Mouse (Mus musculus): ENCODE data around the gene Ss18l2. TPM values are rescaled to one million over a fixed set of nuclear protein-coding genes. Genes with fewer than 3 reads are reported as not detected.

Ss18l2 gene
- polyA plus RNA-seq, 1 experiment = 3.0 TPM

- Histone ChIP-seq H3K4me3 (replicated peaks) (no peak overlapping the region), H3K36me3 (ENCODE audit: control insufficient read depth) (peaks cover 27% of the 10 kb centered on the region), H3K9me3 (ENCODE audit: control insufficient read depth, low read length) (no peaks in the 10 kb centered on the region), H3K4me1 (ENCODE audit: control insufficient read depth) (peaks cover 8% of the 10 kb centered on the region), H3K27me3 (ENCODE audit: control insufficient read depth) (peaks cover 51% of the 10 kb centered on the region)
- no peak for TF ChIP-seq GATA1 (IDR thresholded peaks at IDR 0.05; ENCODE audit: low read length)
- TF ChIP-seq TAL1 (IDR thresholded peaks at IDR 0.05; ENCODE audit: low read length) = no peak
These were observed 51.0 kb downstream of the Ss18l2 start for GRCm38 (mm10) chr9:121761091-121761665.

- peaks cover 51% of the 10 kb centered on the region for H3K27me3 ChIP-seq (ENCODE audit: control insufficient read depth)
These were observed 51.7 kb downstream of the Ss18l2 start for GRCm38 (mm10) chr9:121761787-121762186.

GRCm38 (mm10) chr9:121762248-121762647 is 52.1 kb downstream of the Ss18l2 start:
- Histone ChIP-seq H3K4me1 (ENCODE audit: control insufficient read depth) (peaks cover 8% of the 10 kb centered on the region), H3K27me3 (ENCODE audit: control insufficient read depth) (peaks cover 51% of the 10 kb centered on the region), H3K36me3 (ENCODE audit: control insufficient read depth) (peaks cover 19% of the 10 kb centered on the region), H3K9me3 (ENCODE audit: control insufficient read depth, low read length) (no peaks in the 10 kb centered on the region), H3K4me3 (replicated peaks) (no peak overlapping the region)
- TF ChIP-seq GATA1 (IDR thresholded peaks at IDR 0.05; ENCODE audit: low read length) (no peak), TAL1 (IDR thresholded peaks at IDR 0.05; ENCODE audit: low read length) (no peak)

More at GRCm38 (mm10) chr9:121761787-121762186, 51.7 kb downstream of the Ss18l2 start:
- no peak for TF ChIP-seq TAL1 (IDR thresholded peaks at IDR 0.05; ENCODE audit: low read length)
- Histone ChIP-seq H3K4me1 (ENCODE audit: control insufficient read depth) (peaks cover 8% of the 10 kb centered on the region), H3K9me3 (ENCODE audit: control insufficient read depth, low read length) (no peaks in the 10 kb centered on the region), H3K4me3 (replicated peaks) (no peak overlapping the region), H3K36me3 (ENCODE audit: control insufficient read depth) (peaks cover 22% of the 10 kb centered on the region)

GRCm38 (mm10) chr9:121762761-121763160 is 52.6 kb downstream of the Ss18l2 start:
- Histone ChIP-seq H3K4me1 (ENCODE audit: control insufficient read depth) (peaks cover 8% of the 10 kb centered on the region), H3K9me3 (ENCODE audit: control insufficient read depth, low read length) (no peaks in the 10 kb centered on the region), H3K27me3 (ENCODE audit: control insufficient read depth) (peaks cover 48% of the 10 kb centered on the region), H3K4me3 (replicated peaks) (no peak overlapping the region), H3K36me3 (ENCODE audit: control insufficient read depth) (peaks cover 15% of the 10 kb centered on the region; the same call in 1 of the 2 replicates)
- TF ChIP-seq TAL1 (IDR thresholded peaks at IDR 0.05; ENCODE audit: low read length) (no peak), GATA1 (IDR thresholded peaks at IDR 0.05; ENCODE audit: low read length) (no peak)

Other genes with a start within 250 kb of the Ss18l2 start
- not detected in 2 replicates for gene Cck, start 214.6 kb upstream of the Ss18l2 start, polyA plus RNA-seq (2012)
- not detected in 2 replicates for gene Lyzl4, start 68.2 kb upstream of the Ss18l2 start, polyA plus RNA-seq (2012)
- gene Vipr1, start 67.6 kb upstream of the Ss18l2 start, polyA plus RNA-seq (2012) = not detected in 2 replicates
- gene Sec22c, start 4.8 kb upstream of the Ss18l2 start, polyA plus RNA-seq (2012) = 0.28 and 0.31 TPM in 2 replicates
- gene Nktr, start 8.8 kb downstream of the Ss18l2 start, polyA plus RNA-seq (2012) = 1.1 and 1.8 TPM in 2 replicates
- gene Zfp651, start 49.0 kb downstream of the Ss18l2 start, polyA plus RNA-seq (2012) = 0.03 and 0.04 TPM in 2 replicates
- gene Klhl40, start 67.3 kb downstream of the Ss18l2 start, polyA plus RNA-seq (2012) = not detected in 2 replicates
- not detected in 2 replicates for gene Hhatl, start 82.2 kb downstream of the Ss18l2 start, polyA plus RNA-seq (2012)
- not detected in 2 replicates for gene Ccdc13, start 129.1 kb downstream of the Ss18l2 start, polyA plus RNA-seq (2012)
- gene Higd1a, start 148.0 kb downstream of the Ss18l2 start, polyA plus RNA-seq (2012) = 3.0 and 3.7 TPM in 2 replicates
- gene Ackr2, start 188.0 kb downstream of the Ss18l2 start, polyA plus RNA-seq (2012) = not detected in 2 replicates
- not detected in 2 replicates for gene Cyp8b1, start 206.0 kb downstream of the Ss18l2 start, polyA plus RNA-seq (2012)
- gene Fam198a, start 240.7 kb downstream of the Ss18l2 start, polyA plus RNA-seq (2012) = not detected in 2 replicates